19 mouse cellular contexts compared by ENCODE assay signal in genomic region chr6:146111781-146112180, GRCm38 (mm10).
DNase-seq lines count a peak whose midpoint lies in the region; ATAC-seq and TF ChIP-seq lines count a peak whose summit lies in the region.
"Had no signal": no experiment of that assay in that cellular context is flagged by ENCODE, and none has a peak within 500 bp of the region (broad histone marks: within the 10 kb centered on the region; RNA-seq: fewer than 3 reads in every experiment).

No protein-coding gene starts in this region.

- no peak overlapping the region for H3K4me3 ChIP-seq in heart, embryonic 10.5 days
- no peak overlapping the region for H3K4me3 ChIP-seq in embryonic fibroblast, embryonic 13.5 days (ENCODE audit: insufficient read depth, low read length)
- no peak overlapping the region for H3K4me3 ChIP-seq in limb, embryonic 10.5 days
- H3K4me3 ChIP-seq in neural tube, embryonic 12.5 days, result no peak overlapping the region
- H3K4me3 ChIP-seq: embryonic facial prominence, embryonic 15.5 days; limb, embryonic 12.5 days had no signal

- ATAC-seq in neural tube, embryonic 12.5 days (ENCODE audit: low FRiP score, low read depth), result peak; percentile 42; the same call in 1 of the 2 replicates

- H3K4me1 ChIP-seq in heart, embryonic 10.5 days, result peaks cover 25% of the 10 kb centered on the region
- peaks cover 14% of the 10 kb centered on the region for H3K4me1 ChIP-seq in embryonic fibroblast, embryonic 13.5 days (ENCODE audit: control insufficient read depth, insufficient read depth, low read length)
- H3K4me1 ChIP-seq in limb, embryonic 10.5 days, result peaks cover 18% of the 10 kb centered on the region
- H3K4me1 ChIP-seq in neural tube, embryonic 12.5 days, result peaks cover 36% of the 10 kb centered on the region

- no peak for DNase-seq in heart, embryonic 10.5 days (ENCODE audit: low spot score)
- no peak for DNase-seq in heart, adult 11 months
- no peak for DNase-seq in limb, embryonic 10.5 days (ENCODE audit: low spot score)
- DNase-seq in left cerebral cortex, adult 11 months (ENCODE audit: low spot score), result no peak
- DNase-seq in layer of hippocampus, postnatal 25 days (ENCODE audit: extremely low spot score in 1 of 2, low spot score in 1 of 2), result no peak
- DNase-seq in kidney, postnatal 14 days, result no peak
- DNase-seq: adrenal gland, adult 8-10 months; gastrocnemius, postnatal 25 days; heart, postnatal 36 days; kidney, adult 18-20 months; kidney, postnatal 36 days; lung, postnatal 14 days; thymus, adult 2 months had no signal

- H3K4me2 ChIP-seq in neural tube, embryonic 12.5 days (replicated peaks), result no peak overlapping the region
- H3K4me2 ChIP-seq: embryonic facial prominence, embryonic 15.5 days; heart, embryonic 11.5 days; limb, embryonic 12.5 days had no signal

- no peaks in the 10 kb centered on the region for H3K9me3 ChIP-seq in heart, embryonic 10.5 days
- H3K9me3 ChIP-seq in limb, embryonic 10.5 days (replicated peaks), result no peaks in the 10 kb centered on the region
- no peaks in the 10 kb centered on the region for H3K9me3 ChIP-seq in neural tube, embryonic 12.5 days
- H3K9me3 ChIP-seq: embryonic facial prominence, embryonic 15.5 days; limb, embryonic 12.5 days had no signal

- H3K9ac ChIP-seq in neural tube, embryonic 12.5 days, result no peak overlapping the region
- H3K9ac ChIP-seq: embryonic facial prominence, embryonic 15.5 days; limb, embryonic 12.5 days; liver, embryonic 14.5 days had no signal

- WGBS in heart, embryonic 10.5 days, result 64% methylated on average over 6 of the region's 6 CpGs
- WGBS in limb, embryonic 10.5 days, result 86% methylated on average over 6 of the region's 6 CpGs
- WGBS in neural tube, embryonic 12.5 days, result 54% methylated on average over 6 of the region's 6 CpGs

- no peaks in the 10 kb centered on the region for H3K27me3 ChIP-seq in heart, embryonic 10.5 days (ENCODE audit: insufficient read depth, poor library complexity, severe bottlenecking)
- no peaks in the 10 kb centered on the region for H3K27me3 ChIP-seq in limb, embryonic 10.5 days (ENCODE audit: low read depth, poor library complexity, severe bottlenecking)
- H3K27me3 ChIP-seq in neural tube, embryonic 12.5 days (replicated peaks), result no peaks in the 10 kb centered on the region
- H3K27me3 ChIP-seq: embryonic facial prominence, embryonic 15.5 days; limb, embryonic 12.5 days had no signal

- H3K27ac ChIP-seq in heart, embryonic 10.5 days, result 0 out of 2 replicates have a peak overlapping the region, but pooled peaks have one; percentile 64
- H3K27ac ChIP-seq in embryonic fibroblast, embryonic 13.5 days (ENCODE audit: insufficient read depth, low read length), result peak overlapping the region; percentile 87; the same call in 1 of the 2 replicates
- peak overlapping the region; percentile 66; the same call in 1 of the 2 replicates for H3K27ac ChIP-seq in limb, embryonic 10.5 days
- H3K27ac ChIP-seq in neural tube, embryonic 12.5 days, result no peak overlapping the region
- H3K27ac ChIP-seq: embryonic facial prominence, embryonic 15.5 days; liver, embryonic 14.5 days had no signal

- TF ChIP-seq CTCF in embryonic fibroblast, embryonic 13.5 days (IDR thresholded peaks at IDR 0.05; ENCODE audit: borderline replicate concordance, insufficient read depth, low read length), result no peak

- TF ChIP-seq POLR2A in embryonic fibroblast, embryonic 13.5 days (IDR thresholded peaks at IDR 0.05; ENCODE audit: low read depth, low read length), result no peak

- no peaks in the 10 kb centered on the region for H3K36me3 ChIP-seq in heart, embryonic 10.5 days
- no peaks in the 10 kb centered on the region for H3K36me3 ChIP-seq in limb, embryonic 10.5 days
- H3K36me3 ChIP-seq in neural tube, embryonic 12.5 days, result no peaks in the 10 kb centered on the region
- H3K36me3 ChIP-seq: embryonic facial prominence, embryonic 15.5 days; limb, embryonic 12.5 days had no signal
